Mouse (Mus musculus) adrenal gland, postnatal 4 days (tissue): Measurements from ENCODE around the gene 9130008F23Rik. TPM values are rescaled to one million over a fixed set of nuclear protein-coding genes. Genes with fewer than 3 reads are reported as not detected.

ENCODE experiments used
- DNase-seq, 2 experiments: peaks; one replicate each; pipeline ENCODE4 v3.0.0; 2021 to 2022; ENCODE audit warnings: low spot score in 2 of 2, mixed read lengths in 2 of 2
- total RNA-seq, 2 experiments: library from RNA; stranded (reverse); gene quantifications; 2 replicates each; pipeline ENCODE4 v1.2.3; 2021

9130008F23Rik gene
- total RNA-seq, 2 experiments from 2014 or later, result 0.90 to 1.0 TPM

DNA sequence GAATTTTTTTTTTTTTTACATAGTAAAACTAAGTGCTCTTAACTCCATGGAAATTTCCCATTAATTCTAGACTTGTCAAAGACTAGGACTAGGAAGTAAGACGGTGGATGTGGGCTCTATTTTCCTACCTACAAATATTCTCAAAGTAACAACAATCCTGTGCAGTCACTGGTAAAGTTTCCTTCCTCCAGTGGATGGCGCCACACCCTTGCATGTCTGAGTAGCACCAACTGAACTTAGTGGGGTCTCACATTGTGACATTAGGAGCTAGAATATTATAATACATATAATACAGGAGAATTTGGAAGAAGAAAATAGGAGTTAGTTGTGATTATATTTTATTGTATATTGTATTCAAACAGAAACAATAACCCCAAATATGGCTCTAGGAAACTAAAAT is 48.5 kb downstream of the 9130008F23Rik start:
- DNase-seq, result no peak

Other genes with a start within 250 kb of the 9130008F23Rik start
- not detected for gene Esp3, start 248.5 kb downstream of the 9130008F23Rik start, total RNA-seq
- gene Esp1, start 153.4 kb downstream of the 9130008F23Rik start, total RNA-seq, result not detected
- gene Crisp2, start 73.6 kb downstream of the 9130008F23Rik start, total RNA-seq, result not detected
- 10 to 100 TPM in 1 of 2 experiments, 1 to 10 TPM in 1; 3.7 to 11.7 TPM for gene Rhag, start 69.4 kb downstream of the 9130008F23Rik start, total RNA-seq
- gene Glyatl3, start 33.8 kb upstream of the 9130008F23Rik start, total RNA-seq, result not detected
- gene Mut, start 54.1 kb upstream of the 9130008F23Rik start, total RNA-seq, result 10 to 100 TPM; 87.0 to 91.3 TPM
- gene Cenpq, start 54.5 kb upstream of the 9130008F23Rik start, total RNA-seq, result 10 to 100 TPM; 12.4 to 12.5 TPM